Mouse (Mus musculus): ENCODE data around the gene Ptprg.
"Not testable (repeated sequence)": the region's sequence is repeated elsewhere in the genome, so short reads cannot be mapped to it uniquely, and the experiment has no call there.

The Ptprg gene

DNA sequence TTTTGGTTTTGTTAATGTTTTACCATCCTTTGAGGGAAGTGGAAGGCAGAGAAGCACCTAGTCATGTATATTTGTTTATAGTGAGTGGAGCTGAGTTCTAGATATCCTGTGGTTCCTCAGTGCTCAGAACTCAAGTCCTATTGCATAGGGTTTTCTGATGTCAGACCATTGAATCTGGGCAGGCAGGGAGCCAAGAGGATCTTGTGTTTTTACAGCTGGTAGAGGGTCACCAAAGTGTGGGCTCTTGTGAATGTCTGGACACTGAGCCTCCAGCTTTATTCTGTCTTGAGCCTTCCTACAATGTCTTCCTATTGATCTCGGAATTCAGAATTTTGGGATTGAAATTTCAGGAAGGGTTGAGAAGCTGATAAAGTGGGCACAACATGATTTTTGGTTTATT, 206.0 kb downstream of the Ptprg start:
- DNase-seq = no peak

DNA sequence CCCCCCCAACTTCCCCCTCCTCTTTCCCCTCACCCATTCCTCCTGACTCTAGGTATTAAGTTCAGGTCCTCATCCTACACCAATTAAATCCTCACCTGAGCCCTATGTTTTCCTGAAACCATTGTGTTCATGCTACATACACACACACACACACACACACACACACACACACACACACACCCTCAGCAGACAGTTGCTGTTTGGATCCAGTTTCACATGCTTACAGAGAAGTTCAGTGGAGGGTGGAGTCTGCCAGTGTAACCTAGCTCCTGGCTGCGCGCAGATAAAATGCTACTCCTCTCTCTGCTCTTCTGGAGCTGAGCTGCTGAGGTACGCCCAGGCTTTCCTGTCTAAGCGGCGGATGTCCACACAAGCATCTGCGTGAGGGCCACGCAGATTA, 209.7 kb downstream of the Ptprg start:
- DNase-seq = no peak

DNA sequence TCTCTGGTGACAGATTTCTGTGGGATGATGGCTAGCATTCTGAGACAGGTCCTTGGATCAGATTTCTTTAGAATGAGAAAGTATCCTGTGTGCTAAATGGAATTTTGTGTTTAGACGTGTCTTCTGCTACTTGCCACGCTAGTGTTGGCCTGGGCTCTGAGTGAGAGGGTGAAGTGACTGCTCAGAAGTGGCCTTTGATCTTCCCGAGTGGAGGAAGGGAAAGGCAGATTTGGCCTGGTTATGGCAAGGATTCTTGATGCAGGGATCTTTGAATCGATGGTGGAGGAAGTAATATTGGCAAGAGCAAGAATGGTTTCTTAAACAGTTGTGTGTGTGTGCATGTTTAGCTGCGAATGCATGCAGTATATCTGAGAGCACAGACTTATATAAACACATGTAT, 219.4 kb downstream of the Ptprg start:
- DNase-seq = no peak

DNA sequence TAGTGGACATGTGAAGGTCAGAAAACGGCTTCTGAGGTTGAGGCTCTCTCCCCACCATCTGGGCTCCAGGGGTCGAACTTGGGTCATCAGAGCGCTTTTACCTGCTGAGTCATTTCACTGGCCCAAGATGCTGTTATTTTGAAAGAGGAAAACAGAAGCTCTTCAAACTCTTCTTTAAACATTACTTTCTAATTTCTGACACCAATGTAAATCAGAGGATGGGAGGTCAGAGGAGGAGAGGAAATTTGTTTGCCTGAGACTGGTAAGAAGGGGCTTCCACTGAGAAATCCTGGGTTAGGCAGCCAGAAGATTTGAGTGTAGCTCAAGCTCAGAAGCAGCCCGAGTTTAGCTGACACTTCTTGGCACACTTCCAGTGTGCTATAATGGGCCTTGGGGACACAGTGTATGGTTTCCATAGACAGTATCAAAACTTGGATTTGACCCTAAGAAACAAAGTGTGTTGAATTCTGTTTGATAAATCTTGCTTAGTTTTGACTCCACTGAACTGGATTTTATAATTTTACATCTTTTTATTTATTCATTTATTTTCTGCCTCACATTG, 221.2 kb downstream of the Ptprg start:
- no peak for DNase-seq

DNA sequence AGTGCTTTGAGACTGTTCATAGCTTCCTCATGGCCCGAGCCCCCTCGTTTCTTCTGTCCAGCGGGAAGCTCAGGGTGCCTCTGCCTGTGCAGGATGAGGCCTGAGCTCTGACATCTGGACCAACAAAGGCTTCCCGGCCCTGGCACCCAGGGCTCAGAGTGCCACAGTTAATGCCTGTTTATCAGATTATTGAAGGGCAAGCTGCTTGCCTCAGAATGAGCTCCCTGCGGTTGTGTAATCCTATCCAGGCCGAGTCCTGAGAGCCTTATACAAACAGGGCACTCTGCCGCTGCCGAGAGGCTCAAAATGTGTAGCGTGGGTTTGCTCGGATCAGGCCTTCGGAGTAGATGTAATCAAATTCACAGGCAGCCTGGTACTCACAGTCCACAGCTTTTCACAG, 221.9 kb downstream of the Ptprg start:
- DNase-seq = peak; percentile 47 to 50

DNA sequence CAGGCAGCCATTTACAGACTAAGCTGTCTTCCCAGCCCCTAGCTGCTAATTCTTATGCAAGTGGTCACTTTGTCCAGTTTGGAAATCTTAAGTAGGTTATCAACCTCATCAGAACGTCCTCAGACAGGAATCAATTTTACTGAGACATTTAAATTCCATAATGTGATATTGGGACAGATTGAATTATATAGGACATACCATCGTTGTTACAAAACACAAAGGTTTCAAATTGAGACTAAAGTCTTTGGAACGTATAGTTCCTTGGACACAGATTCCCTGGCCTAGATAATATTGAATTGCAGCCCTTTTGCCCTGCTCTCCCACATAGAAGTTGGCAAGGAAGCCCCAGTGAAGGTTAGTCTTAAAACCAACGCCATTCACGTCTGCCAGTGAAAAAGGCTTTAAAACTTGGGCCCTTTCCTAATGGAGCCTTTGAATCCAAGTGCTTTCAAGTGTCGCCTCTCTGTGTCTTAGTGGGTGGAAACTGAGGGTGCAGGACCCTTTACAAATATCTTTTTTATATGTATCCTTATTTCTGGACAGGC, 222.7 kb downstream of the Ptprg start:
- DNase-seq = no peak

DNA sequence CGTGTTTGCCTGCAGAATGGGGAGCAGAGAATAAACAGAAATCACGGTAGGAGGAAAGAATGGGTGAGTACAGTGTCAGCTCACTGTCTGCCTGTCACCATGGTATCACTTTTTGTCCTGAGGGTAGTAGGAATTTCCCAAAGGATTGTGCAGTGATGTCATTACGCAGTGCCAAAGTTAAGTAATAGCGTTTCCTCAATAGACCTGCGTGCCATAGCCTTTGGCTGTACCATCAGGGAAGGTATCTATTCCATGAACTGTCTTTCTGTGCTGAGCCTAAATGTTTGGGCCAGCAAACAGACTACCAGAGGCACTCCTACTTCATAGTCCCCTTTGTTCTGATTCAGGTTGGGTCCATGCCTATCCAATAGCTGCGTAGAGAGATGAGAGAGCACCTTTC, 223.2 kb downstream of the Ptprg start:
- no peak for DNase-seq

DNA sequence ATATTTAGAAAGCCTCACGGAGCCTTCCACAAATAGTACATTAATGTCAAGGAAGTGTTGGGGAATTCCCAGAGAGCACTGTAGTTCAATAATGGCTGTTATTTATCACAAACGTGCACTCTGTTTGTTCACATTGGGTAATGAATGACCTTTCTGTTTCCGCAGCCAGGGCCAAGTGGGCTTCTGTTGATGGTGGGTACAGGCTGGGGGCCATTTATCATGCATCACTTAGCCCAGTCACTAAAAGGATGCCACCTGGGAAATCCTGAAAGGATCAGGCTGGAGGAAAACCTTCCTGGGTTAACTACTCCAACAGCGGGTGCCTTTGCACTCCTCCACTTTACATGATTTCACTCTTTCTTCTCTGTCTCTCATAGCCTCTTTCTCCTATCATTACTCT, 237.9 kb downstream of the Ptprg start:
- DNase-seq = no peak

DNA sequence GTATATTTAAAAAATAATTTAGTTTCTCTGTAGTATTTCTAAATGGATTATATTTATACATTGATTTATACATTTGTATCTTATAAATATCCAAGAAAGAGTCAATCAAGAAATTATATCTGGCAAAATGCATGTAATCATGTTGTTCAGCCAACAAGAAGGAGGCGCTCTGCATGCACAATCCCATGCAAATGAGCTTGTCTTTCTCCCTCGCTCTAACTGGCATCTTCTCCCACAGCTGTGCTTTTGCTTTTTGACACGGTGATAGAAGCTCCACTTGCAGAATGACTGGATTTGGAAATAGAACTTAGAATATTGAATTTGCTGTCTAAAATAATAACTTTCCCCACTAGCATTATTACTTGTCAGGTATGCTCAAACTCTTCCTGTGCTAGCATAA, 240.5 kb downstream of the Ptprg start:
- no peak for DNase-seq

DNA sequence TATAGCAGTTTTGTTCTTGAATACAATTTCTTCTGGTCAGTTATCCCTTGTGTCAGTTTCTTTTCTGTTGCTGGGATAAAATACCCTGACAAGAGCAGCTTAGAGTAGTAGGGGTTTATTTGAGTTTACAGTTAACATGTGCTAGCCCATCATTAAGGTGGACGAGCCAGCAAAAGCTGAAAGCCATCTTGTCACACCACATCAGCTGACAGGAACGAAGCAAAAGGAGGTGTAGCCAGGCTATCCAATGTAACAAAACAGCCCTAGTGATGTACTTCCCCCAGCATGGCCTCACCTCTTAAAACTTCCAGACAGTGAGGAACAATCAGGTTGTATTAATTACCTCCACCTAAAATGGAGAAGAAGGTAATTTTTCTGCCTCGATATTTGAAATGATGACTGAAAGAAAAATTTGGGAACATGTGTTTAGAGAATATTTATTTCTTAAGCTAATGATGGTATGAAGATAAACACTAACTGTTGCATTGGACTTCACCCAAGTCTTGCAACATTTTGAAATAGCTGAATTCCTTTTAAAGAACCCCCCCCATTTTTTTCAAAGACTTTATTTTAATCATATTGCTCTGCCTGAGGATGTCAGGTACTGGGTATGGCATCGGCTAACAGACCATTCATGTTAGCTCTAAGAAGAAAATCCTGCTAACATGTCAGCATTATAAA, 249.2 kb downstream of the Ptprg start:
- DNase-seq = no peak

DNA sequence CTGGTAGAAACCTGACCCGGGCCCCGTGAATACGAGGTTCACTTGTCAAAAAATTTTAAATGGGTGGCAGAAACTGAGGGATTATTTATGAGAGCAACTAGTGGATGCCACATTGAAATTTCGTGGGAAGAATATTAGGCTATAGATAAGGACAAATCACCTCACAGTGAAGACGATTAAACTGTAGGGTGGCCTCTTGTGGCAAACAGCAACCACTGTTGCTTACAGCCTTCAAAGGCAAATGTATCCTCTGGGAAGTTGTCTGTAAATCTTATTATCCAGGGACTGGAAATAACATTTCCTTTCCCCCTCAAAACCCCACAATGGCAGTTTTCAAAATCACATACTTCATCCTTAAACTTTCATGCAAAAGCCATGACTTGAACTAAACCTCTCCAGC, 253.3 kb downstream of the Ptprg start:
- DNase-seq = no peak

DNA sequence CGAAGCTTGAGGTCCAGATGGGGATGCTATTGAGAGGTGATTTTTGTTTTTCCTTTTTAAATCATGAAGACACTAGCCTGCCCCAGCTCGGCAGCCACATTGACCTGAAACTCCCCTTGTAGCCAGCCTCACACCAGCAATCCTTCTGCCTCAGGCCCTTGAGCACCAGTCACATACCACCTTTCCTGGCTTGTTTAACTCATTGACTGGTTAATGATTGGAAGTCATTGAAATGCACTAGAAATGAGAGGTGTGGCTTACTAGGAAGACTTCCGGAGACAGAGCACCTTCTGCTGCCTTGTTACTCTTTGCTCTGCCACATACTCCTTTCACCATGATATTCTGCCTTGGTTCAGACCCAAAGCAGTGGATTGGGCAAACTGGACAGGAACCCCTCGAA, 254.1 kb downstream of the Ptprg start:
- no peak for DNase-seq

DNA sequence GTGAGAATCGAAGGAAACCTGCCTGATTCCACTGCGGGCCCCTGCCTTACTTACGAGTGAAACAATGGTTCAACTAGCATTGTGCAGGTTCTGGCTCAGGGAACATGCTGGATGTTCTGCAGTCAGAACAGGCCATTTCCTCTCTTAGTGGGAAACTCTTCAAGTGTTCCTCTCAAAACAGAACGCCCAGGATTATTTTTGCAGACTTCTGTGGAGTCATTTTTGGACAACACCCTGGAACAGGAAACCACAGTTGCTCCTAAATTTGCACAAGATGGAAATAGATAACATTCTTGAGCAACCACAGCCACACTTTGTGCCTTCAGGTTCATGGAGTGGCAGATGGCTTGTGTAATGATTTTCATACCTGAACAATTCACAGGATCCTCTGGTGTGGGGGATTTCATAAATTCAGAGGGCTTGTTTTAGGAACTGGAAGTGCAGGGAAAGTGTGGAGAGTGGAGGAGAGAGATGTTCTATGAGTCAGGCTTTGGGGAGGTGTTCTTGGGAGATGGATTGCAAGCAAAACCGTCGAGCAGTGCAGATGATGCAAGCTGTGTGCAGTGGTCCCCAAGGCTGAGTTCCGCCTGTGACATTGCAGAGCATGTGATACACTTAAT, 257.9 kb downstream of the Ptprg start:
- DNase-seq = no peak

DNA sequence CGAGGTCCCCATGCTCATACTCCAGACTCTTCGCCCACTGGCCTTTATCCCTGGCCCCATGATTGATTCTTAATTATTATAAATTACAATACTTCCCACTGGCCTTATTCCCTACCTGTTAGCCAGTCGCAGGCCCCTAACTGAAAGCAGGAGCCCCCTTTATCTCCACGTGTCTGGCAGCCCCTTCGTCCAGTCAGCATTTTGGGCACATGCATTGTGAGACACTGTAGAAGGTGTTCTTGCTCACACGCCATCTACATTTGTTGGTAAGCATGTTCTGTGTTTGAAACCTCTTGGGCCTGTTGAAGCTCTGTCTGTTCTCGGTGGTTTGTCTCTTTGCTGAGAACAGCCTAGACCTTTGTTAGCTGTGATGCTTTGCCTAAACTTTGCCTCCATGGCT, 259.0 kb downstream of the Ptprg start:
- no peak for DNase-seq

DNA sequence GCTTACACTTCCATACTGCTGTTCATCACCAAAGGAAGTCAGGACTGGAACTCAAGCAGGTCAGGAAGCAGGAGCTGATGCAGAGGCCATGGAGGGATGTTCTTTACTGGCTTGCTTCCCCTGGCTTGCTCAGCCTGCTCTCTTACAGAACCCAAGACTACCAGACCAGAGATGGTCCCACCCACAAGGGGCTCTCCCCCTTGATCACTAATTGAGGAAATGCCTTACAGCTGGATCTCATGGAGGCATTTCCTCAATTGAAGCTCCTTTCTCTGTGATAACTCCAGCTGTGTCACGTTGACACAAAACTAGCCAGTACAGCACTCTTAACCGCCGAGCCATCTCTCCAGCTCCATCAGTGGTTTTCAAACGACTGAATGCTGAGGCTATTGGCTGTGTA, 261.5 kb downstream of the Ptprg start:
- not testable (repeated sequence) for DNase-seq

DNA sequence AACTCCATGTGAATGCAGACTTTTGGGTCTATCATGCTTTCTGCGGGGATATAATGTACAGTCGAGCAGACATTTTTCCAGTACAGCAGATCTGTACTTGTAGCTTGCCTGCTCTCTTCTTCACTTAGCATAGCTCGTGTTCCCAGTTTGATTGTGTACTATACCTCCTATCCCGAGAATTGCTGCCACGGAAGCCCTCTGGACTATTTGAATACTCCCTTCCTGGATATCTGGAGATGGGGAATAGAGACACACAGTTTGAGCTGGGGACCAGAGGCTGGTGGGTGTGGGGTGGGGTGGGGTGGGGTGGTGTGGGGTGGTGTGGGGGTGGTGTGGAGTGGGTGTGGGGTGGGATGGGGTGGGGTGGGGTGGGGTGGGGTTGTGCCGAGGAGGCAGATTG, 263.9 kb downstream of the Ptprg start:
- DNase-seq = no peak

DNA sequence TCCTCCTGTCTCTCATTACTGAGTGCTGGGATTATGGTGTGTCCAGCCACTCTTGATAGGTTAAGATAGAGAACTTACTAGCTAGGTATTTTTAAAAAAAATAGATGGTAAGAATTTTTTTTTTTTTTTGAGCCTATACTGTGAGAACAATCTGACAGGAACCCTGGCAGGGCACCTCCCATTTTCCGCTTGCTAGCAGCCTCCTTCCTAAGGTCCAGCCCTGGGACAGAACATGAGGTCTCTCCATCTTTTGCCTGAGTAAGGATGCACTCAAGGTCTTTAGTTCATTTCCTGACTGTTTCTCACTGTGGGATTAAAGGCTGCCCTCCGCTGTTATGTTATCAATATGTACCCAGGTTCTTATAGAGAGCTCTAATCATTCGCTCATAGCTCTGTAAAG, 264.7 kb downstream of the Ptprg start:
- DNase-seq = no peak

DNA sequence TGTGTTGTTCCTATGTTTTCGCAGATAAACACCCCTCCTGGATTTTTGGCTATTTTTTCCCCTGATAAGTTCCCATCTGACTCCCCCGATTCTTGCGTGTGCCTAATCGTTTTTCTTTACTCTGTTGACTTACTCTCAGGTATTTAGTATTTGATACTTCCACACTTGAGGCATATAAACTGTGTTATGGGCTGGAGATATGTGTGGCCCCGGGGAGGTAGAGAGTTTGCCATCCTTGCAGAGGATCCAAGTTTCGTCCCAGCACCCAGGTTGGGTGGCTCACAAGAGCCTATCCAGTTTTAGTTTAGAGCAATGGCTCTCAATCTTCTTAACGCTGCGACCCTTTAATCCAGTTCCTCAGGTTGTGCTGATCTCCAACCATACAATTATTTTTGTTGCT, 265.4 kb downstream of the Ptprg start:
- DNase-seq = no peak

DNA sequence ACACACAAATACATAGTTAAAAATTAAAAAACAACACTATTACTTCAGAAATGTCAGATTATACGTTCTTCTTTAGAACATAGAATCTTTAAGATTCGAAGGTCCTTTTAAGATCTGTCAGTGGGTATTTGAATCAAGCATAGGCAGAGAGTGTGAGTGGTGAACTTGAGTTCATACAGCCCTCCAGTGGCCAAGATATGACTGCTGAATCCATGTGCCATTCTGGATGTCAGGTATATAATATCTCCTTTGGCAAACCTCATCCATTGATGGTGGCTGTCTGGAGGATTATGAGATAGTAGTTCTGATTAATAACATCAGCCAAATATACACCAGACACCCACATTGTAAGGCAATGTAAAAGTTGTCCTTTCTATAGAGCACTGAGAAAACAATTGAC, 266.0 kb downstream of the Ptprg start:
- no peak for DNase-seq

DNA sequence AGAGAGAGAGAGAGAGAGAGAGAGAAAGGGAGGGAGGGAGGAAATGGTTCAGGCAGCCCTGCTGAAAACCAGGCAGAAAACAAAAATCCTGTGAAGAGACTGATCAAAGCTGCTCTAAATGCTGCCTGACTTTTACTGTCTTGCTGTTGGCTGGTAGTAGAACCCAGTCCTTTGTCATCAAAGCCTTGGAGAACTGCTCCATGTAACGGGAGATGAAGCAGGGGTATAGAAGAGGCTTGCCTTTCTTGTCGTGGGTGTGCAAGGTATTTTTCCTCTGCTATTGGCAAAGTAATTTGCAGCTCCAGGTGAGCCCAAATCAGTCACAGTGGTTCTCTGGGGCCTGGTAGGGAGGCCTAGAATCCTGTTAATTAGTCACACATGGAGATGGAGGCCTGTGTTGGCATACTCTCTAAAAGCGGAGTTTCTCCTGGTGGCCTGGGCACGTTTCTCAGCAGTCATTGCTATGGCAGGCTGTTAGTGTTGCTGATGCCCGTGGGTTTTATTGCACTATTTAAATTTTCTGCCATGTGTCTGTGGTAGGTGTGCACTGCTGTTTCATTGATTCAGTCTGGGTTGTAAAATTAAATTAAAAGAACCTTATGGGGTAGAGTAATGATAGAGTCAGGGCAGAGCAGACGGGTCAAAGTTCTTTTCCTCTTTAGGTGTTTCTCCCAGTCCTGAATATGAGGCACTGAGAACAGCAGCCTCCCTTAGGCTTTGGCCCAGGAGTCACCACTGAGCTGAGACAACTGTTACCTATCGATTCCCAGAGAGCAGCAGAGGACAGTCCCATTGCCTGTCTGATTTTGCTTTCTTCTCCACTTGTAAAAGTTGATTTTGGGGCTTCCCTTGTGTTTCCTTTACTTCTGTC, 269.7 kb downstream of the Ptprg start:
- DNase-seq = peak; percentile 34 to 40

DNA sequence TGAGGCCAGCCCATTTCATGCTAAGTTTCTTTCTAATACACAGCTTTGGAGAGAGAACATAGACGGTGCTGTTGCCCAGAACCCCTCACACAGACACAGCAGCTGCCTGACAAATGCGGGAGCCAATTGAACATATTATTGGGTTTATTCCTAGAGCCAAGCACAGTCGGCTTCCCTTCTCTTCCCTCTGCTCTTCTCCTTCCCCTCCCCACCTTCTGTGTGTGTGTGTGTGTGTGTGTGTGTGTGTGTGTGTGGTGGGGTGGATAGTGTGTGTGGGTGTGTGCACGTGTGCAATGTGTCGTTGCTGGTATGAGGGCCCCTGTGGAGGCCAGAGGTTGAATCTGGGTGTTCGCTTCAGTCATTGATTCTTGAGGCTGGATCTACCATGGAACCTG, 270.4 kb downstream of the Ptprg start:
- DNase-seq = no peak

DNA sequence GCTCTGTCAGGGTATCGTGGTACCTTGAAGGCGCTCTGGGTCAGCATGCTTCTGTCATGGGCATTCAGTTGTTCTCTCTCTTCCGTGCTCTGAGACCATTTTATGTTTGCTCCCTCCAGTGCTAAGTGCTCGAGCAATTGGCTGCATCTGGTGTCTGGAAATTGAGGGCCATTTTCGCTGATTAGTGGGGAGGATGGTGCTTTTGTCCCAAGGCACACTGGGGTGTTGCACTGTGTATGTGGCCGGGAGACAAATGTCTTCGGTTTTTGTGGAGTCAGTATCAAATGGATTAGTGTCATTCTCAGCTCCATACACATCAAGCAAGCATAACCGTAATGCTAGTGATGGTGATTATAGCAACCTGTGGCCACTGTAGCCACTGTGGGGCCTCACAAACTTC, 271.6 kb downstream of the Ptprg start:
- no peak for DNase-seq

DNA sequence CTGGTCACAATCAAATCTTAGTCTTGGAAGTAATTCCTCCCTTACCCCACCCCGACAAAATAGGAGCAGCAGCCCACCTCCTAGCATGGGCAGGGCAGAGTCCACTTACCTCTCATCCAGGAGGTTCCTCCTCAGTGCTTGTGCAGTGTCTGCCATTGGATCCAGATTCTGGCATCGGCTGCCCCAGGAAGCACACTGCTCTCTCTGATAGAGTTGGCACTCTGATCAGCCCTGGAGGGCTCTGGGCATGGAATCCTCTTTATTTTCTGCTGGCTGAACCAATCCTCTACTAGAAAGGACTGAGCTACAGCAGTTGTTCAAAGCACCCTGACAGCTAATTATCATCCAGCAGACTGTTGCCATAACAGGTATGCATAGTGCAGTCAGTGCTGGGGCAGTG, 272.2 kb downstream of the Ptprg start:
- DNase-seq = peak; percentile 53 to 63

DNA sequence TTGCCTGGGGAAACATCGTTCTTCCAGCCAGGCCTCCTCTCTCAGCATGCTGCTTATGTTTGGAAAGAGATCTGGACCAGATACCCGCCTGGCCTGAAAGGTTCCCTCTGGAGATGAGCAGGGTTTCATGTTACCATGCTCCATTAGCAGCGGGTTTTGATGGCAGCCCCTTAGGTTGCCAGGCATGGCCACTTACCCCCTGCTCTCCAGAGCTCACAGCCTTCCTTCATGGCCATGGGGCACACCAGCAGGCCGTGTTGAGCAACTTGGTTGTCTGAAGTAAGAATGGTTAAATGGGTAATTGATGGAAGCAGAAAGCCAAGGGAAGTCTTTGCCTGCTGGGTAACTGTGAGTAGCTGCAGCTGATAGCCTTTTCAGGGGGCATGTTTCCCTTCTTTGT, 274.8 kb downstream of the Ptprg start:
- DNase-seq = no peak
